Mouse (Mus musculus): Measurements from ENCODE around the gene Gm29797. TPM values are rescaled to one million over a fixed set of nuclear protein-coding genes. Genes with fewer than 3 reads are reported as not detected.

Gene Gm29797
- polyA plus RNA-seq, 1 experiment = not detected

DNA sequence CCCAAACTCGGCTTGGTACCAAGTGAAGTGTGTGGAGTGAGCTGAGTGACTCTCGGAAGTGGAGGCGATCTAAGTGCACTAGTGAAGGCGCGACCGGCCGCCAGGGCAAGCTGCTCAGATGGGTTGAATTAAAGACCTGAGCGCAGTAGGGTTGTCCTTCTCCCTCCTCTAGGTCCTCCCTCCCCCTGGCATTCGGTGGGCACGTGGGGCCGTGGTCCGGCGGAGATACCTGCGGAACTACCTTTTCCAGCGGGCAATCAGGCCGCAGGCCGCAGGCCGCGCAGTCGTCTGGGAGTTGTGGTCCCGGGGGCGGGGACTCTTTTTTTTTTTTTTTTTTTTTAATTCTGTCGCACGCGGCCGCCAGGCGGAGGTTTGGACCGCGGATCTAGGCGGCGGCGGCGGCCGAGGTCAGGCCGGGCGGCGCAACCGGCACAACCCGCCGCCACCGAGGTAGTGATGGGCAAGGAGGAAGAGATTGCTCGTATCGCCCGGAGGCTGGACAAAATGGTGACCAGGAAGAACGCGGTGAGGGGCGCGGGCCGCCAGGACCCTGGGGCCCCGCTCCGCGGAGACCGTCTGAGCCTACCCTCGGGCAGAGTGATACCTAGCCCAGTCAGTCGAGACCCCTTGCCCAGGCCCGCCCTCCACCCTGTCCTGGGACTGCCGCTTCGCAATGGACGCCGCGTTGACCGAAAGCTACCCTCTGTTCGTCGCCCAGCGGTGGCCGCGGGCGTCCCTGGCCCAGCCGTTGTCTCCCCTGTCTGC is 23.3 kb downstream of the Gm29797 start, which contains the start of gene Tcea2:
Gene Tcea2, plus strand, starts transcription at position 360 of the 765 bp plus-strand sequence.
- no peaks in the 10 kb centered on the region for H3K79me2 ChIP-seq (ENCODE audit: control insufficient read depth, insufficient read depth)
- H3K27me3 ChIP-seq (ENCODE audit: control insufficient read depth, insufficient read depth, insufficient read length) = no peaks in the 10 kb centered on the region
- TF ChIP-seq CEBPB (IDR thresholded peaks at IDR 0.05; ENCODE audit: insufficient read depth, poor library complexity, severe bottlenecking) = no peak
- TF ChIP-seq MYOD1 (IDR thresholded peaks at IDR 0.05; ENCODE audit: control insufficient read depth in 1 of 3, insufficient read length in 2 of 3, low read depth in 2 of 3) = no peak
- peak; percentile 68 for TF ChIP-seq POLR2A (IDR thresholded peaks at IDR 0.05; ENCODE audit: insufficient read length, low read depth)
- no peak for TF ChIP-seq MAX (IDR thresholded peaks at IDR 0.05; ENCODE audit: low read depth)
- peak within 1 kb of the TSS; percentile 39 for H3K4me3 ChIP-seq
- peak within 1 kb of the TSS; percentile 40 for H3ac ChIP-seq (ENCODE audit: control insufficient read depth, insufficient read length)
- H3K36me3 ChIP-seq (ENCODE audit: control insufficient read depth, insufficient read depth) = no peaks in the 10 kb centered on the region
- H3K4me2 ChIP-seq (ENCODE audit: low read depth) = peak within 1 kb of the TSS; percentile 92

GRCm38 (mm10) chr2:181680716-181681117 is 23.9 kb downstream of the Gm29797 start:
- H3K4me3 ChIP-seq = peak overlapping the region; percentile 39
- H3K79me2 ChIP-seq (ENCODE audit: control insufficient read depth, insufficient read depth) = no peaks in the 10 kb centered on the region
- H3K36me3 ChIP-seq (ENCODE audit: control insufficient read depth, insufficient read depth) = no peaks in the 10 kb centered on the region
- H3ac ChIP-seq (ENCODE audit: control insufficient read depth, insufficient read length) = peak overlapping the region; percentile 40
- TF ChIP-seq TCF3 (IDR thresholded peaks at IDR 0.05; ENCODE audit: insufficient read length, low read depth) = no peak
- TF ChIP-seq E2F4 (IDR thresholded peaks at IDR 0.05; ENCODE audit: insufficient read depth) = no peak
- no peak for TF ChIP-seq TCF12 (IDR thresholded peaks at IDR 0.05; ENCODE audit: insufficient read depth, poor library complexity, severe bottlenecking)
- TF ChIP-seq REST (IDR thresholded peaks at IDR 0.05; ENCODE audit: insufficient read depth, insufficient read length) = no peak
- H3K4me2 ChIP-seq (ENCODE audit: low read depth) = peak overlapping the region; percentile 92
- H3K27me3 ChIP-seq (ENCODE audit: control insufficient read depth, insufficient read depth, insufficient read length) = no peaks in the 10 kb centered on the region

DNA sequence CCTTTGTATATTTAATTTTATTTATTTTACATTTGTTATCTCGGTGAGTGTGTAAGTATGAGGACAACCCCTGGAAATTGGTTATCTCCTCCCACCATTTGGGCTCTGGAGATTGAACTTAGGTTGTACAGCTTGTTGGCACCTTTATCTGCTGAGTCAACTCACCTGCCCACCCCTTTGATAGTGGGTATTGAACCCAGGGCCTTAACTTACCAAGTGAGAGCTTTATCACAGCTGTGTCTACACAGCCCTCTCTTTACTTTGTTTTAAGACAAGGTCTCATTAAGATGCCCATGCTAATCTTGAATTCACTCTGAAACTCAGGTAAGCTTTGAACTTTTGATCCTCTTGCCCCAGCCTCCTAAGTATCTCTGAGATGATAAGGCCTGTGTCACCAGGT is 25.1 kb downstream of the Gm29797 start:
- Histone ChIP-seq H3K4me3 (no peak overlapping the region), H3K27me3 (ENCODE audit: control insufficient read depth, insufficient read depth, insufficient read length) (no peaks in the 10 kb centered on the region), H3K79me2 (ENCODE audit: control insufficient read depth, insufficient read depth) (no peaks in the 10 kb centered on the region), H3K36me3 (ENCODE audit: control insufficient read depth, insufficient read depth) (no peaks in the 10 kb centered on the region), H3K4me2 (ENCODE audit: low read depth) (no peak overlapping the region), H3ac (ENCODE audit: control insufficient read depth, insufficient read length) (no peak overlapping the region)
- TF ChIP-seq REST (IDR thresholded peaks at IDR 0.05; ENCODE audit: insufficient read depth, insufficient read length) = no peak
- no peak for TF ChIP-seq CEBPB (IDR thresholded peaks at IDR 0.05; ENCODE audit: insufficient read depth, poor library complexity, severe bottlenecking)

DNA sequence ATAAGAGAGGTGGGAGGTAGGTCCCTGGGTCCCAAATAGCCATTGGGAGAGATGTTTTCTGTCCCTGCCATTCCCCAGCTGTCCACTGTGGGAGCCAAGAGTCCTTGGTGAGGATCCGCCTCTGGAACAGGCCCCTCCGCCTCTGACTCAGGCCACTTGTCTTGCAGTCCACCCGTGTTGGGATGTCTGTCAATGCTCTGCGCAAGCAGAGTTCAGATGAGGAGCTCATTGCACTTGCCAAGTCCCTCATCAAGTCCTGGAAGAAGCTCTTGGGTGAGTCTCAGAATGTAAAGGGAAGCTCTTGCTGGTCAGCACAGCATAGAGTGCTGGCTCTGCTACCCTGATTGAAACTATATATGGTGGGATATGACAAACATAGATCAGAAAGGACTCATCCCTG is 26.5 kb downstream of the Gm29797 start:
- no peak overlapping the region for H3K4me2 ChIP-seq (ENCODE audit: low read depth)
- H3K27me3 ChIP-seq (ENCODE audit: control insufficient read depth, insufficient read depth, insufficient read length) = no peaks in the 10 kb centered on the region
- no peaks in the 10 kb centered on the region for H3K36me3 ChIP-seq (ENCODE audit: control insufficient read depth, insufficient read depth)
- no peaks in the 10 kb centered on the region for H3K79me2 ChIP-seq (ENCODE audit: control insufficient read depth, insufficient read depth)
- no peak overlapping the region for H3K4me3 ChIP-seq
- no peak overlapping the region for H3ac ChIP-seq (ENCODE audit: control insufficient read depth, insufficient read length)
- no peak for TF ChIP-seq USF1 (IDR thresholded peaks at IDR 0.05; ENCODE audit: low read depth)
- no peak for TF ChIP-seq MYOG (IDR thresholded peaks at IDR 0.05; ENCODE audit: control insufficient read depth in 1 of 3, insufficient read depth in 1 of 3, insufficient read length in 2 of 3, low read depth in 2 of 3)

DNA sequence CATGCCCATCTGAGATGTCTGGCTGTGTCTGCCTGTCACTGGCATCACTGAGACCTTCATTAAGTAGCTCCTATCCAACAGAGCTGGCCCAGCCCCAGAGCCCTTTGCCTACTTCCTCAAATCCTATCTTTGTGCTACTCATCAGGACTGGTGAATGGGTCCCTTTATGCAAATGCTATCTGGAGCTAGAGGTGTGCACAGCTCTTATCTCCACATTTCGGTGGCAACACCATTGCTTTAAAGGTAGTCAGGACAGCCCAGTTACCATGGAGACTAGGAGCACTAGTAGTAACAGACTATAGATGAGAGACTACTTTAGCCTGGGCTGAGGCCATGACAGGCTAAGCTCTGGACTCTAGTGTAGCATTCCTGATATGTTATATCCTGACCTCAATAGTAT is 27.9 kb downstream of the Gm29797 start:
- H3K4me2 ChIP-seq (ENCODE audit: low read depth) = no peak overlapping the region
- TF ChIP-seq TCF12 (IDR thresholded peaks at IDR 0.05; ENCODE audit: insufficient read depth, poor library complexity, severe bottlenecking) (no peak), E2F4 (IDR thresholded peaks at IDR 0.05; ENCODE audit: insufficient read depth) (no peak), SRF (IDR thresholded peaks at IDR 0.05; ENCODE audit: control insufficient read depth, insufficient read length, low read depth) (no peak), CEBPB (IDR thresholded peaks at IDR 0.05; ENCODE audit: insufficient read depth, poor library complexity, severe bottlenecking) (no peak), MYOG (IDR thresholded peaks at IDR 0.05; ENCODE audit: control insufficient read depth in 1 of 3, insufficient read depth in 1 of 3, insufficient read length in 2 of 3, low read depth in 2 of 3) (no peak), REST (IDR thresholded peaks at IDR 0.05; ENCODE audit: insufficient read depth, insufficient read length) (no peak), MYOD1 (IDR thresholded peaks at IDR 0.05; ENCODE audit: control insufficient read depth in 1 of 3, insufficient read length in 2 of 3, low read depth in 2 of 3) (no peak), POLR2A (IDR thresholded peaks at IDR 0.05; ENCODE audit: insufficient read length, low read depth) (no peak), USF1 (IDR thresholded peaks at IDR 0.05; ENCODE audit: low read depth) (no peak), TCF3 (IDR thresholded peaks at IDR 0.05; ENCODE audit: insufficient read length, low read depth) (no peak), MAX (IDR thresholded peaks at IDR 0.05; ENCODE audit: low read depth) (no peak), POLR2AphosphoS2 (IDR thresholded peaks at IDR 0.05; ENCODE audit: insufficient read length, low read depth) (no peak)
- H3K4me3 ChIP-seq = no peak overlapping the region
- H3K36me3 ChIP-seq (ENCODE audit: control insufficient read depth, insufficient read depth) = no peaks in the 10 kb centered on the region
- H3ac ChIP-seq (ENCODE audit: control insufficient read depth, insufficient read length) = no peak overlapping the region
- H3K27me3 ChIP-seq (ENCODE audit: control insufficient read depth, insufficient read depth, insufficient read length) = no peaks in the 10 kb centered on the region
- no peaks in the 10 kb centered on the region for H3K79me2 ChIP-seq (ENCODE audit: control insufficient read depth, insufficient read depth)

- no peaks in the 10 kb centered on the region for H3K27me3 ChIP-seq (ENCODE audit: control insufficient read depth, insufficient read depth, insufficient read length)
- H3K4me3 ChIP-seq = no peak overlapping the region
- no peak overlapping the region for H3ac ChIP-seq (ENCODE audit: control insufficient read depth, insufficient read length)
- TF ChIP-seq USF1 (IDR thresholded peaks at IDR 0.05; ENCODE audit: low read depth) (no peak), POLR2AphosphoS2 (IDR thresholded peaks at IDR 0.05; ENCODE audit: insufficient read length, low read depth) (no peak), MYOD1 (IDR thresholded peaks at IDR 0.05; ENCODE audit: control insufficient read depth in 1 of 3, insufficient read length in 2 of 3, low read depth in 2 of 3) (no peak), REST (IDR thresholded peaks at IDR 0.05; ENCODE audit: insufficient read depth, insufficient read length) (no peak), TCF12 (IDR thresholded peaks at IDR 0.05; ENCODE audit: insufficient read depth, poor library complexity, severe bottlenecking) (no peak), TCF3 (IDR thresholded peaks at IDR 0.05; ENCODE audit: insufficient read length, low read depth) (no peak)
- no peaks in the 10 kb centered on the region for H3K79me2 ChIP-seq (ENCODE audit: control insufficient read depth, insufficient read depth)
- H3K36me3 ChIP-seq (ENCODE audit: control insufficient read depth, insufficient read depth) = no peaks in the 10 kb centered on the region
- H3K4me2 ChIP-seq (ENCODE audit: low read depth) = no peak overlapping the region
These were observed 28.9 kb downstream of the Gm29797 start for GRCm38 (mm10) chr2:181685686-181686085.
